Mouse (Mus musculus): ENCODE results near the gene Olfr1426.

DNA sequence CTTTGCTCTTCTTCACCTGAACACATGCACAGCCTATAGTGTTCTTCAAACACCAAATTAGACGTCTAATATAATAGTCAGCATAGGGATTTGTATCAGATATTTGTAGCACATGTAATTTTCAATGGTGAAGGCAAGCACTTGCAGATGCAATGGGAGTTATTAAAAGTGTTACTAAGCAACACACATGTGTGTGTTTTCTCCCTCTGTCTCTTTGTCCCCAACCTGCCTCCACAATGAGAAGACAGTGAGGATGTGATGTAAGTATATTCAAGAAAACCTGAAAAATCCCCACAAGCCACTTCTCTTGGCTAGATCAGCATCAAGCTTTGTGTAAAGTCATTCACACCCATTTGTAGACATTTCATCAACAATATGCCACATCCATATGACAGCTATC, 24.0 kb upstream of the Olfr1426 start, which contains the start of gene Olfr1428:
- no peak for TF ChIP-seq POLR2A (IDR thresholded peaks at IDR 0.05; ENCODE audit: low read depth, low read length)
- no peak for TF ChIP-seq CTCF (IDR thresholded peaks at IDR 0.05; ENCODE audit: borderline replicate concordance, insufficient read depth, low read length)
